Mouse (Mus musculus) adipose tissue, adult 10 weeks (tissue): ENCODE results near the gene Dnajb1. TPM values are rescaled to one million over a fixed set of nuclear protein-coding genes. Genes with fewer than 3 reads are reported as not detected.

ENCODE experiments used
- polyA plus RNA-seq: library from polyadenylated mRNA; stranded (reverse); fragments of 350-450 nt; fragmentation: Illumina TruSeq; extraction: RNeasy Lipid Tissue Mini Kit (QIAGEN cat#74804); gene quantifications from one replicate; pipeline ENCODE4 v1.2.3, GENCODE M21; 2014; ENCODE audit warnings: low read depth, low replicate concordance

Dnajb1 gene
- 32.8 TPM for polyA plus RNA-seq

DNA sequence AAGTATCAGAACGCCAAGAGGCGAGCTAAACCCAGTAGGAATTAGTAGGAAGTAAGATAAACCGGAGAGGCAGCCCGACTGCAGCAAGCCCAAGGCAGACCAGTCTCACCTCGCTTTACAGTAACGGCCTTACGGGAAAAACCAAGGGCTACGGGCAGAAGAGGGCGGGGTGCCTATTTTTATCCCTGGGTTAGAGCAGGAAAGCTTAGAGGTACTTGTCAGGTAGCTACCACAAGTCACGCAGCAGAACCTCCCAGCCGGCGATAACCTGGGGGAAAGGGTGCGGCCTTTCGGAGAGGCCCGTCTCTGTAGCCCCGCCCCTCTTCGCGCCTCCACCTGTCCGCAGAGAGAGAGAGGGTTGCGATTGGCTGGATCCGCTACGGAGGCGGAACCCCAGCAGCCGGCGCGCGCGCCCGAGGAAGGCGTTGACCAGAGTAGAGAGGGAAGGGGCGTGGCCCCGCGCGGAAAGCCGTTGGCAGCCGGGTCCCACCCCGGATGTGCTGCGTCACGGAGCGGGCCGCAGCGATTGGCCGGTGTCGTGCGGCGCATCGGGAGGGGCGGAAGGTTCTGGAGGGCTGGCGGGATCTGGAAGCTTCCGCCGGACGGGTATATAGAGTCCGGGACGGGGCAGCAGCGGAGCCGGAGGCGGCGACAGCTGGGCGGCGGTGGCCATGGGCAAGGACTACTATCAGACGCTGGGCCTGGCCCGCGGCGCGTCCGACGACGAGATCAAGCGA is at the start of gene Dnajb1, which contains the start of gene Tecr:
Gene Dnajb1 (plus strand): TSS at position 533 of the 737 bp plus-strand sequence.
Gene Tecr (minus strand): TSS at position 311 of the 737 bp plus-strand sequence.

DNA sequence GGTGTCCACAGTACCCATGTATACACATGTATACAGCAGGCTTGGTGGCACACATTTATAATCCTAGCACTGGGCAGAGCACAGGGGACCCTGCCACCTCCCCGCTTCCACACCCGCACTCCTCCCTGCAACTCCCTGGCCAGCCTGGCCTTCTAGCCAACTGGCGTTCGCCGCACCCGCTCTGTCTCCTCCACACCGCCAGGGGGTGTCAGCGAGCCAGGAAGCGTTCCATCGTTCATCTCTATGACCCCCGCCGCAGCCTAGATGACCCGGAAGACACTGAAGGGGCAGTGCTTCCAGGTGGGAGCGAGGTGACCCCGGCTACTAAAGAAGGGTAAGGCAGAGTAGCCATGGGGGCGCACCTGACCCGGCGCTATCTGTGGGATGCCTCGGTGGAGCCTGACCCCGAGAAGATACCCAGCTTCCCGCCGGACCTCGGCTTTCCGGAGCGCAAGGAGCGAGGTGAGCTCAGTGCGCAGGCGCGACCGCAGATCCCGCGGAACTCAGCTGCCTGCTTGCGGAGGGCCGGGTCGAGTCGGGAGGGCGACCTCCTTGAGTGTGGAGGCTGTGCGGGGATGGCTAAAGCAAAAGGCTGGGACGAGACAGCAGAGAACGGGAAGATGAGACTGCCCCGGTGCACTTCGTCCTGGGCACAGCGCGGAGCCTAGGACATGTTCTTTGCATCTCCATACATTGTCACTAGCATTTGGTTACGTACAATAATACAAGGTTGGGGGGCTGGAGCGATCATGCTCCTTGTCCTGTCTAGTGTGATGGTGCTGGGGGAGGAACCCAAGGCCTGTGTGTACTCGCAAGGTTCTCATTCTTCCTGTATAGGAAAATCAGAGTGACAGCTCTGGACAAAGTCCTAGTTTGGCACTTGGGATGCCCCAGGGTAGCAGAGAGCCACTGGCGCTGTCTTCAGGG is 41.3 kb upstream of the Dnajb1 start, which contains the start of gene Ndufb7:
Gene Ndufb7 (plus strand): TSS at position 203 of the 927 bp plus-strand sequence.

DNA sequence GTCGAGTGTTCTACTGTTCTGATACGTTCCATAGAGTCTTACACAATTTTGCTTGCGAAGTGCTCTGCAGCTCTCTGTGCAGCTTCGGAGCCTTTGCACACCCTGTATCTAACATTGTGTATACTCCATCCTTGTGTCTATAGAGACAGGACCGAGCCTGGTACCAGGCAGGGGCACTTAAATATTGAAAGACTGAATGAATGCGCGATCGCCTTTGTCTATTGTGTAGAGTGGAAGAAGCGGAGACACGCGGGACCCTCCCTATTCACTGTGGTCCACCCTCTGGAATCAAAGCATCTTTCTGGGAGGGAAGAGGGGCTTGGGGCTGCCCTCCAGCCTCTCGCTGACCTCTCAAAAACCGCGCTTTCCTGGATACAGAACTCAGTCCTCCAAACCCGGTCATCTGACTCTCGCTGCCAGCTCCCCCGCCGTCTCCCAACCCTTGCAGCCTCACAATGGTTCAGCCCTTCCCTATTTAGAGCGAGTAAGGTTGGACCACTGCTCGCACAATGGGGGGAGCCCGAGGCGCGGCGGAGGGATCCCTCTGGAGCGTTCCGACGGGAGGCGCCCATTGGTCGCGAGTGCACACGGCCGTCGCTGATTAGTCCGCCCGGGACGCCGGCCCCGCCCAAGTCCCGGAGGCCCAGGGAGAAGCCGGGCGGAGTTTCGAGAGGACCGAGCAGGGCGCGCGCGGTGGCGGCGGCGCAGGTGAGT is 44.2 kb downstream of the Dnajb1 start, which contains the start of gene Gipc1:
Gene Gipc1 (plus strand): TSS at position 648 of the 714 bp plus-strand sequence.

Other genes with a start within 250 kb of the Dnajb1 start
- gene Clgn, start 218.3 kb upstream of the Dnajb1 start, polyA plus RNA-seq, result 10.1 TPM
- gene Scoc, start 149.8 kb upstream of the Dnajb1 start, polyA plus RNA-seq, result 64.7 TPM
- gene Olfr370, start 72.4 kb upstream of the Dnajb1 start, polyA plus RNA-seq, result not detected
- 219 TPM for gene Ndufb7, start 41.5 kb upstream of the Dnajb1 start, polyA plus RNA-seq
- 445 TPM for gene Tecr, start 222 bp upstream of the Dnajb1 start, polyA plus RNA-seq
- 105 TPM for gene Gipc1, start 44.5 kb downstream of the Dnajb1 start, polyA plus RNA-seq
- 0.66 TPM for gene Ptger1, start 58.5 kb downstream of the Dnajb1 start, polyA plus RNA-seq
- gene Pkn1, start 91.0 kb downstream of the Dnajb1 start, polyA plus RNA-seq, result 41.0 TPM
- 25.3 TPM for gene Ddx39, start 107.0 kb downstream of the Dnajb1 start, polyA plus RNA-seq
- 135 TPM for gene Adgre5, start 133.1 kb downstream of the Dnajb1 start, polyA plus RNA-seq